Mouse (Mus musculus) embryonic facial prominence, embryonic 14.5 days (tissue): ENCODE measurements at regions not wholly inside any gene's neighbourhood (a gene's known extent, or its start where the extent isn't known, plus 50 kb on each side); places are given as distances from the start of the nearest gene placed in this dataset.

ENCODE experiments used
- ATAC-seq: fragments of 200-750 bp; cut with Nextera tagmentation; 2 replicates; pipeline ENCODE4 v1.8.0; 2017; ENCODE audit warnings: low read depth, moderate number of reproducible peaks, moderate TSS enrichment
- DNase-seq: peaks from one replicate; pipeline ENCODE4 v3.0.0-alpha.2; 2015; ENCODE audit warnings: low spot score
- H3K27ac ChIP-seq: fragments of 300-500 bp; sonication (generic); replicated peaks from 2 replicates; pipeline ENCODE4 v1.5.1; 2014; ENCODE audit warnings: low read depth, mild to moderate bottlenecking, low read length, moderate library complexity
- H3K27me3 ChIP-seq: fragments of 300-500 bp; sonication (generic); replicated peaks from 2 replicates; pipeline ENCODE4 v1.6.1; 2014; ENCODE audit warnings: low read length; ENCODE audit not compliant: control insufficient read depth, insufficient read depth
- H3K36me3 ChIP-seq: fragments of 300-500 bp; sonication (generic); 2 replicates; pipeline ENCODE4 v1.6.1; 2014; ENCODE audit warnings: low read length, mixed read lengths; ENCODE audit not compliant: control insufficient read depth, insufficient read depth
- H3K4me1 ChIP-seq: fragments of 300-500 bp; sonication (generic); 2 replicates; pipeline ENCODE4 v1.6.1; 2014; ENCODE audit warnings: antibody characterized with exemption, low read length; ENCODE audit not compliant: control insufficient read depth, insufficient read depth
- H3K4me2 ChIP-seq: fragments of 300-500 bp; sonication (generic); 2 replicates; pipeline ENCODE4 v1.6.1; 2014; ENCODE audit warnings: low read depth, mild to moderate bottlenecking, low read length, moderate library complexity, mixed read lengths
- H3K4me3 ChIP-seq: fragments of 300-500 bp; sonication (generic); 2 replicates; pipeline ENCODE4 v1.5.1; 2014; ENCODE audit warnings: low read depth, mild to moderate bottlenecking, low read length
- H3K9ac ChIP-seq: fragments of 300-500 bp; sonication (generic); 2 replicates; pipeline ENCODE4 v1.6.1; 2014; ENCODE audit warnings: low read depth, mild to moderate bottlenecking, low read length, moderate library complexity, mixed read lengths
- H3K9me3 ChIP-seq: fragments of 300-500 bp; sonication (generic); 2 replicates; pipeline ENCODE4 v1.6.1; 2016; ENCODE audit warnings: low read length; ENCODE audit not compliant: control insufficient read depth
- WGBS: fragments of 180-500 bp; shearing (Covaris S2); extraction: QIAGEN DNeasy Blood & Tissue Kit; methylation state at CpG from one replicate; pipeline ENCODE4 v1.1.7; 2014; 5-methylcytosine and 5-hydroxymethylcytosine counted together

GRCm38 (mm10) chr17:45966736-45967135, 65.4 kb downstream of the Vegfa start:
- 0 out of 2 replicates have a peak, but pooled peaks cover 4% of the 10 kb centered on the region for H3K4me1 ChIP-seq
- H3K27me3 ChIP-seq, result no peaks in the 10 kb centered on the region
- H3K4me3 ChIP-seq, result no peak overlapping the region
- no peaks in the 10 kb centered on the region for H3K9me3 ChIP-seq
- ATAC-seq (peak; percentile 35; the same call in 1 of the 2 replicates), DNase-seq (no peak)
- WGBS, result 11% methylated on average over 4 of the region's 4 CpGs
- H3K4me2 ChIP-seq, result no peak overlapping the region
- peak overlapping the region; percentile 17; the same call in 1 of the 2 replicates for H3K9ac ChIP-seq
- H3K36me3 ChIP-seq, result no peaks in the 10 kb centered on the region
- H3K27ac ChIP-seq, result no peak overlapping the region

- Histone ChIP-seq H3K27ac (no peak overlapping the region), H3K9me3 (no peaks in the 10 kb centered on the region), H3K4me3 (no peak overlapping the region), H3K9ac (no peak overlapping the region), H3K4me1 (0 out of 2 replicates have a peak, but pooled peaks cover 4% of the 10 kb centered on the region), H3K4me2 (no peak overlapping the region), H3K36me3 (no peaks in the 10 kb centered on the region), H3K27me3 (no peaks in the 10 kb centered on the region)
- ATAC-seq, result peak; percentile 63
- no peak for DNase-seq
Observed at GRCm38 (mm10) chr17:45964031-45964430, 68.1 kb downstream of the Vegfa start.

- no peak overlapping the region for H3K4me2 ChIP-seq
- H3K27ac ChIP-seq, result no peak overlapping the region
- DNase-seq (no peak), ATAC-seq (no peak)
- no peaks in the 10 kb centered on the region for H3K36me3 ChIP-seq
- no peak overlapping the region for H3K4me3 ChIP-seq
- no peak overlapping the region for H3K9ac ChIP-seq
- H3K4me1 ChIP-seq, result 0 out of 2 replicates have a peak, but pooled peaks cover 4% of the 10 kb centered on the region
- no peaks in the 10 kb centered on the region for H3K27me3 ChIP-seq
- 51% methylated on average over 3 of the region's 3 CpGs for WGBS
- no peaks in the 10 kb centered on the region for H3K9me3 ChIP-seq
Observed at GRCm38 (mm10) chr17:45963332-45963731, 68.8 kb downstream of the Vegfa start.

GRCm38 (mm10) chr17:45961626-45962319, 70.4 kb downstream of the Vegfa start:
- Histone ChIP-seq H3K36me3 (no peaks in the 10 kb centered on the region), H3K4me2 (no peak overlapping the region), H3K27ac (no peak overlapping the region), H3K27me3 (no peaks in the 10 kb centered on the region), H3K4me1 (no peaks in the 10 kb centered on the region), H3K9me3 (no peaks in the 10 kb centered on the region), H3K9ac (no peak overlapping the region), H3K4me3 (no peak overlapping the region)
- DNase-seq (no peak), ATAC-seq (no peak)
- whole genome bisulfite sequencing, result 82% methylated on average over 16 of the region's 16 CpGs

GRCm38 (mm10) chr17:45958094-45958881, 73.9 kb downstream of the Vegfa start:
- Histone ChIP-seq H3K27me3 (no peaks in the 10 kb centered on the region), H3K4me2 (no peak overlapping the region), H3K36me3 (no peaks in the 10 kb centered on the region), H3K9ac (no peak overlapping the region), H3K4me3 (no peak overlapping the region), H3K4me1 (no peaks in the 10 kb centered on the region), H3K9me3 (no peaks in the 10 kb centered on the region), H3K27ac (no peak overlapping the region)
- DNase-seq (peak; percentile 42), ATAC-seq (no peak)
- 79% methylated on average over 7 of the region's 7 CpGs for WGBS

GRCm38 (mm10) chr17:45955481-45955880, 76.7 kb downstream of the Vegfa start:
- no peaks in the 10 kb centered on the region for H3K4me1 ChIP-seq
- H3K9me3 ChIP-seq, result no peaks in the 10 kb centered on the region
- H3K36me3 ChIP-seq, result no peaks in the 10 kb centered on the region
- no peak for DNase-seq
- H3K27ac ChIP-seq, result no peak overlapping the region
- WGBS, result 44% methylated on average over 10 of the region's 10 CpGs
- no peak for ATAC-seq
- H3K4me2 ChIP-seq, result no peak overlapping the region
- H3K27me3 ChIP-seq, result no peaks in the 10 kb centered on the region
- H3K9ac ChIP-seq, result no peak overlapping the region
- no peak overlapping the region for H3K4me3 ChIP-seq

- Histone ChIP-seq H3K36me3 (no peaks in the 10 kb centered on the region), H3K27ac (no peak overlapping the region), H3K4me1 (no peaks in the 10 kb centered on the region), H3K9ac (no peak overlapping the region), H3K4me2 (no peak overlapping the region), H3K4me3 (no peak overlapping the region), H3K27me3 (no peaks in the 10 kb centered on the region), H3K9me3 (no peaks in the 10 kb centered on the region)
- ATAC-seq, result no peak
- no peak for DNase-seq
- WGBS, result 80% methylated on average over 7 of the region's 7 CpGs
Observed at GRCm38 (mm10) chr17:45954824-45955223, 77.3 kb downstream of the Vegfa start.

GRCm38 (mm10) chr17:45953523-45953922, 78.6 kb downstream of the Vegfa start:
- Histone ChIP-seq H3K4me2 (no peak overlapping the region), H3K27me3 (no peaks in the 10 kb centered on the region), H3K36me3 (no peaks in the 10 kb centered on the region), H3K27ac (no peak overlapping the region), H3K9me3 (no peaks in the 10 kb centered on the region), H3K4me1 (no peaks in the 10 kb centered on the region), H3K9ac (no peak overlapping the region), H3K4me3 (no peak overlapping the region)
- 82% methylated on average over 8 of the region's 8 CpGs for WGBS
- ATAC-seq, result no peak
- no peak for DNase-seq
